Mouse (Mus musculus): ENCODE data around the gene Kcnt1. TPM values are rescaled to one million over a fixed set of nuclear protein-coding genes. Genes with fewer than 3 reads are reported as not detected.
A peak's percentile ranks its signal among the peaks of the same experiment; 100 is the strongest.

The Kcnt1 gene
- total and polyA plus RNA-seq, 3 experiments, result 0.04 TPM; not detected in 2

DNA sequence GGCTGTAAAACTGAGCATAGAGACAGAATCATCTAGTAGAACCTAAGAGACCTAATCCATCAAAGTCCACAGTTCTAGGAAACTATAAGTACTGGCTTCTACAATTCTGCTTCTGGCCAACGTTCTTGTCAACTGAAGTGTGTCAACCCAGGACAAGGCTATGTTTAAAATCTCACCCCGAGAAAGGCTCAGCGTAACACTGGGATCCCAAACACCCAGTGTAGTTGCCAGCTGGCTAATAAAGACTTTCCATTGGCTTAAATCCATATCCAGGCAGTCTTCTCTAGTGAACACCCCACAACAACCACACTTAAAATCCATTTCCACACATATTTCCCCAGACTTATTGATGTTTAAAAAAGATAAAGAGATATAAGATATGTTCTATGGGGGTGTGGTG, 32.7 kb upstream of the Kcnt1 start:
- H3K4me1 ChIP-seq (ENCODE audit: control insufficient read depth in 1 of 2, insufficient read depth in 2 of 2), result no peaks in the 10 kb centered on the region
- dilution Hi-C loops (cut with MboI; ENCODE audit: extremely low pct_ligation_motif_present, extremely low pct_unique_long_range_greater_than_20kb, low sequenced_read_pairs), result no loop called here

DNA sequence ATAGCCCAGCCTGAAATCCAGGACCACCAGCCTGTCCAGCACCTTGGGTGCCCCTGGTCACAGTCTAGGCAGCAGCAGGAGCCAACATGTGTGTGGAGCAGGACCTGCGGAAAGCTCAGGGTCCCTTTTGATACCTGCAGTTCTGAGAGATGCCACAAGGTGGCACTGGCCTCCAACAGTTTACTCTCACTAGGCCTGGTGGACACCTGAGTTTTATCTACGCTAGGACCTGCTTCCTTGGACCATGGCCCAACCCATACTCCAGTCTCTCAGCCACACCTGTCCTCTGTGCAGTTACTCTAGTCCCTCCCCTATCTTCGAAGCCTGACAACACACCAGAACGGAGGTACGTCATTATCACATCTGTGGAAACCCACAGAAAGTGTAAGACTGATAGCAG, 27.2 kb upstream of the Kcnt1 start:
- dilution Hi-C loops (cut with MboI; ENCODE audit: extremely low pct_ligation_motif_present, extremely low pct_unique_long_range_greater_than_20kb, low sequenced_read_pairs), result no loop called here

More for the DNA sequence above, 32.7 kb upstream of the Kcnt1 start:
- Histone ChIP-seq H3K27ac (ENCODE audit: insufficient read depth, low read depth) (no peak overlapping the region), H3K27me3 (replicated peaks) (peaks cover 53% of the 10 kb centered on the region), H3K79me2 (replicated peaks; ENCODE audit: control insufficient read depth, extremely low read depth, insufficient read depth, poor library complexity, severe bottlenecking) (no peaks in the 10 kb centered on the region), H3K4me2 (ENCODE audit: insufficient read depth, low read depth, poor library complexity, severe bottlenecking) (no peak overlapping the region), H3K36me3 (replicated peaks in 1 of 2; ENCODE audit: control insufficient read depth in 1 of 2, insufficient read depth in 1 of 2, low read length in 1 of 2) (no peaks in the 10 kb centered on the region), H3K4me3 (replicated peaks in 1 of 3; ENCODE audit: low read depth in 2 of 3, low read length in 2 of 3, poor library complexity in 1 of 3) (no peak overlapping the region), H3K9ac (ENCODE audit: insufficient read depth, low read depth) (no peak overlapping the region), H3K9me3 (replicated peaks; ENCODE audit: low read length) (no peaks in the 10 kb centered on the region)
- in situ Hi-C loops (cut with MboI; ENCODE audit: low pct_ligation_motif_present, low pct_unique_long_range_greater_than_20kb, low sequenced_read_pairs), result loop anchor here (10.0 kb wide), 1 partner anchor 194 kb away; the partner anchor contains the start of gene Ubac1
- no peak for DNase-seq (ENCODE audit: extremely low read depth)
- TF ChIP-seq HCFC1 (IDR thresholded peaks at IDR 0.05; ENCODE audit: low read depth, low read length), result no peak
- no peak for TF ChIP-seq BHLHE40 (IDR thresholded peaks at IDR 0.05; ENCODE audit: low read depth, low read length)
- TF ChIP-seq ZNF384 (IDR thresholded peaks at IDR 0.05; ENCODE audit: low read depth, low read length), result no peak
- TF ChIP-seq UBTF (IDR thresholded peaks at IDR 0.05; ENCODE audit: low read depth, low read length), result no peak
- TF ChIP-seq MAX (IDR thresholded peaks at IDR 0.05; ENCODE audit: low read length), result no peak
- no peak for TF ChIP-seq TBP (conservative IDR thresholded peaks at IDR 0.05; ENCODE audit: low read depth, low read length)
- no peak for TF ChIP-seq USF1 (IDR thresholded peaks at IDR 0.05; ENCODE audit: low read depth, low read length)
- no peak for TF ChIP-seq MAFK (IDR thresholded peaks at IDR 0.05; ENCODE audit: insufficient replicate concordance, low read length)
- no peak for TF ChIP-seq MEF2A (IDR thresholded peaks at IDR 0.05; ENCODE audit: borderline replicate concordance, low read depth, low read length)
- no peak for TF ChIP-seq MXI1 (IDR thresholded peaks at IDR 0.05; ENCODE audit: low read depth, low read length)
- TF ChIP-seq GABPA (IDR thresholded peaks at IDR 0.05; ENCODE audit: insufficient replicate concordance, low read depth, low read length), result no peak
- TF ChIP-seq SIN3A (IDR thresholded peaks at IDR 0.05; ENCODE audit: low read length), result no peak
- no peak for TF ChIP-seq MYC (IDR thresholded peaks at IDR 0.05; ENCODE audit: low read depth, low read length)

More for the DNA sequence above, 27.2 kb upstream of the Kcnt1 start:
- in situ Hi-C loops (cut with MboI; ENCODE audit: low pct_ligation_motif_present, low pct_unique_long_range_greater_than_20kb, low sequenced_read_pairs), result loop anchor here (5.0 to 10.0 kb wide), 2 partner anchors 71 to 189 kb away; partner anchors contain the start of gene Ubac1
- TF ChIP-seq NRF1 (IDR thresholded peaks at IDR 0.05; ENCODE audit: low read depth, low read length) (peak; percentile 12; the same call in 1 of the 2 replicates), NELFE (IDR thresholded peaks at IDR 0.05; ENCODE audit: low read depth, low read length) (peak; percentile 19; the same call in 1 of the 2 replicates), ZNF384 (IDR thresholded peaks at IDR 0.05; ENCODE audit: low read depth, low read length) (no peak), RAD21 (IDR thresholded peaks at IDR 0.05; ENCODE audit: low read depth, low read length) (peak; percentile 89), ETS1 (conservative IDR thresholded peaks at IDR 0.05; ENCODE audit: low read depth, low read length) (no peak), SMC3 (IDR thresholded peaks at IDR 0.05; ENCODE audit: low read depth, low read length) (peak; percentile 77), CTCF (conservative IDR thresholded peaks at IDR 0.05 in 1 of 2, IDR thresholded peaks at IDR 0.05 in 1 of 2; ENCODE audit: low read depth in 2 of 2, low read length in 2 of 2) (peak; percentile 84 to 92), TBP (conservative IDR thresholded peaks at IDR 0.05; ENCODE audit: low read depth, low read length) (no peak), UBTF (IDR thresholded peaks at IDR 0.05; ENCODE audit: low read depth, low read length) (no peak), CHD2 (IDR thresholded peaks at IDR 0.05; ENCODE audit: low read length) (no peak), GABPA (IDR thresholded peaks at IDR 0.05; ENCODE audit: insufficient replicate concordance, low read depth, low read length) (no peak), MAFK (IDR thresholded peaks at IDR 0.05; ENCODE audit: insufficient replicate concordance, low read length) (no peak)
- Histone ChIP-seq H3K4me2 (ENCODE audit: insufficient read depth, low read depth, poor library complexity, severe bottlenecking) (no peak overlapping the region), H3K4me3 (replicated peaks in 1 of 3; ENCODE audit: low read depth in 2 of 3, low read length in 2 of 3, poor library complexity in 1 of 3) (no peak overlapping the region), H3K27ac (ENCODE audit: insufficient read depth, low read depth) (no peak overlapping the region), H3K9me3 (replicated peaks; ENCODE audit: low read length) (no peaks in the 10 kb centered on the region), H3K79me2 (replicated peaks; ENCODE audit: control insufficient read depth, extremely low read depth, insufficient read depth, poor library complexity, severe bottlenecking) (no peaks in the 10 kb centered on the region), H3K27me3 (replicated peaks) (peaks cover 37% of the 10 kb centered on the region), H3K36me3 (replicated peaks in 1 of 2; ENCODE audit: control insufficient read depth in 1 of 2, insufficient read depth in 1 of 2, low read length in 1 of 2) (no peaks in the 10 kb centered on the region), H3K4me1 (ENCODE audit: control insufficient read depth in 1 of 2, insufficient read depth in 2 of 2) (peaks cover 3 to 7% of the 10 kb centered on the region in 2 experiments; a peak in 2 of 4 replicates), H3K9ac (ENCODE audit: insufficient read depth, low read depth) (no peak overlapping the region)
- peak; percentile 70 for DNase-seq (ENCODE audit: extremely low read depth)

Data from CH12.LX (cell line).